Mouse (Mus musculus): Measurements from ENCODE around the gene Ebp. TPM values are rescaled to one million over a fixed set of nuclear protein-coding genes. Genes with fewer than 3 reads are reported as not detected.

Ebp gene
- polyA plus RNA-seq, 1 experiment from 2014 or later, result 27.7 TPM

DNA sequence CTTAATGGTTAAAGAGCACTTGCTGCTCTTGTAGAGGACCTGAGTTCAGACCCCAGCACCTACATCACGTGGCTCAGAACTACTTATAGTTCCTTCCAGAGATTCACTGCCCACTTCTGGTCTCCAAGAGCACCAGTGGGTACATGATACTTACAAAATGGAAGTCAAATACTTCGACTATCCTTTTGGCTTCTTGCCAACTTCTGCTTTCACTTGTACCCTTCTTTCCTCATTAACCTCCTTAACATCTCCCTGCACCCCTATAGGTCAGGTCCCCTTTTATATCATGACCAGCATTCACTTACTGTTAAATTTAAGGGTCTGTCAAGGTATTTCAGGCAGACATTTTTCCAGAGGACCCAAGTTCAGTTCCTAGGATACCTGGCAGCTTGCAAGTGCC, 57.4 kb downstream of the Ebp start:
- 44% methylated on average over 2 of the region's 2 CpGs for WGBS
- peaks cover 6% of the 10 kb centered on the region for H3K4me1 ChIP-seq
- no peak overlapping the region for H3K4me3 ChIP-seq
- H3K27ac ChIP-seq, result no peak overlapping the region
- no peaks in the 10 kb centered on the region for H3K27me3 ChIP-seq (ENCODE audit: poor library complexity, severe bottlenecking)
- H3K9me3 ChIP-seq, result no peaks in the 10 kb centered on the region
- DNase-seq (ENCODE audit: extremely low spot score, low spot score), result no peak
- H3K36me3 ChIP-seq (replicated peaks), result peaks cover 36% of the 10 kb centered on the region

Other genes starting within 250 kb of the Ebp start
- gene Hdac6, start 245.6 kb downstream of the Ebp start, polyA plus RNA-seq (2016; fragmentation: Nextera tagmentation; extraction: Ambion mirVana), result 75.6 and 76.7 TPM in 2 replicates
- 6.6 and 8.0 TPM in 2 replicates for gene Gata1, start 215.4 kb downstream of the Ebp start, polyA plus RNA-seq (2016; fragmentation: Nextera tagmentation; extraction: Ambion mirVana)
- not detected in 2 replicates for gene Glod5, start 175.0 kb downstream of the Ebp start, polyA plus RNA-seq (2016; fragmentation: Nextera tagmentation; extraction: Ambion mirVana)
- 106 and 109 TPM in 2 replicates for gene Suv39h1, start 118.8 kb downstream of the Ebp start, polyA plus RNA-seq (2016; fragmentation: Nextera tagmentation; extraction: Ambion mirVana)
- gene Was, start 103.0 kb downstream of the Ebp start, polyA plus RNA-seq (2016; fragmentation: Nextera tagmentation; extraction: Ambion mirVana), result 0.14 and 0.17 TPM in 2 replicates
- gene Wdr13, start 60.6 kb downstream of the Ebp start, polyA plus RNA-seq (2016; fragmentation: Nextera tagmentation; extraction: Ambion mirVana), result 23.7 and 24.4 TPM in 2 replicates
- 465 and 505 TPM in 2 replicates for gene Rbm3, start 47.6 kb downstream of the Ebp start, polyA plus RNA-seq (2016; fragmentation: Nextera tagmentation; extraction: Ambion mirVana)
- gene Tbc1d25, start 17.3 kb downstream of the Ebp start, polyA plus RNA-seq (2016; fragmentation: Nextera tagmentation; extraction: Ambion mirVana), result 9.8 and 10.4 TPM in 2 replicates
- gene Porcn, start 13.0 kb upstream of the Ebp start, polyA plus RNA-seq (2016; fragmentation: Nextera tagmentation; extraction: Ambion mirVana), result 12.1 and 12.8 TPM in 2 replicates
- 47.9 and 48.9 TPM in 2 replicates for gene Ftsj1, start 58.9 kb upstream of the Ebp start, polyA plus RNA-seq (2016; fragmentation: Nextera tagmentation; extraction: Ambion mirVana)
- gene Slc38a5, start 77.6 kb upstream of the Ebp start, polyA plus RNA-seq (2016; fragmentation: Nextera tagmentation; extraction: Ambion mirVana), result 6.0 and 7.5 TPM in 2 replicates
- gene Ssxb10, start 133.9 kb upstream of the Ebp start, polyA plus RNA-seq (2016; fragmentation: Nextera tagmentation; extraction: Ambion mirVana), result not detected in 2 replicates
- gene Ssxb9, start 173.5 kb upstream of the Ebp start, polyA plus RNA-seq (2016; fragmentation: Nextera tagmentation; extraction: Ambion mirVana), result not detected in 2 replicates
- not detected in 2 replicates for gene Ssxb1, start 219.8 kb upstream of the Ebp start, polyA plus RNA-seq (2016; fragmentation: Nextera tagmentation; extraction: Ambion mirVana)

All from forebrain, embryonic 10.5 days (tissue).